Mouse (Mus musculus) brain, embryonic 14.5 days (tissue): ENCODE measurements at regions not wholly inside any gene's neighbourhood (a gene's known extent, or its start where the extent isn't known, plus 50 kb on each side); places are given as distances from the start of the nearest gene placed in this dataset.
A peak's percentile ranks its signal among the peaks of the same experiment; 100 is the strongest.

Experiments
- CTCF ChIP-seq: fragments of 200-500 bp; IDR thresholded peaks from 2 replicates; pipeline ENCODE4 v1.5.1; 2012; ENCODE audit warnings: inconsistent platforms, mild to moderate bottlenecking, moderate library complexity, borderline replicate concordance; ENCODE audit not compliant: insufficient read depth, insufficient read length; ENCODE audit errors: extremely low read depth
- POLR2A ChIP-seq: fragments of 200-500 bp; IDR thresholded peaks from 2 replicates; pipeline ENCODE4 v1.6.1; 2012; ENCODE audit warnings: mild to moderate bottlenecking, inconsistent platforms, borderline replicate concordance; ENCODE audit not compliant: poor library complexity, insufficient read depth, insufficient read length, severe bottlenecking; ENCODE audit errors: extremely low read depth

- TF ChIP-seq POLR2A = no peak
- peak; percentile 16; the same call in 1 of the 2 replicates for TF ChIP-seq CTCF
Measured at GRCm38 (mm10) chr1:183516167-183516566, 98.2 kb downstream of the Hhipl2 start.
